Mouse (Mus musculus) urinary bladder, adult 2 months (tissue): Measurements from ENCODE around the gene Dtwd1. TPM values are rescaled to one million over a fixed set of nuclear protein-coding genes. Genes with fewer than 3 reads are reported as not detected.
A peak's percentile ranks its signal among the peaks of the same experiment; 100 is the strongest.
"Not testable (repeated sequence)": the region's sequence is repeated elsewhere in the genome, so short reads cannot be mapped to it uniquely, and the experiment has no call there.

Experiments used
- DNase-seq: peaks from one replicate; pipeline ENCODE4 v3.0.0; 2022; ENCODE audit warnings: low spot score
- polyA plus RNA-seq: library from polyadenylated mRNA; depleted of rRNA; stranded (reverse); fragments of >200 nt; gene quantifications from 2 replicates; pipeline ENCODE4 v1.2.3, GENCODE M21; 2012; rRNA removed

Dtwd1 gene
- polyA plus RNA-seq: 14.1 and 15.6 TPM in 2 replicates

GRCm38 (mm10) chr2:126151855-126152571 lies at the start of gene Dtwd1, which contains the start of gene Fam227b:
Gene Dtwd1, plus strand, starts transcription at chr2:126152141.
Gene Fam227b, minus strand, starts transcription at chr2:126152004.
- DNase-seq: peak; percentile 99

GRCm38 (mm10) chr2:126147723-126148122 lies 4.2 kb upstream of the Dtwd1 start:
- DNase-seq: no peak

- DNase-seq: no peak
Observed at GRCm38 (mm10) chr2:126165277-126166018, 13.5 kb downstream of the Dtwd1 start.

DNA sequence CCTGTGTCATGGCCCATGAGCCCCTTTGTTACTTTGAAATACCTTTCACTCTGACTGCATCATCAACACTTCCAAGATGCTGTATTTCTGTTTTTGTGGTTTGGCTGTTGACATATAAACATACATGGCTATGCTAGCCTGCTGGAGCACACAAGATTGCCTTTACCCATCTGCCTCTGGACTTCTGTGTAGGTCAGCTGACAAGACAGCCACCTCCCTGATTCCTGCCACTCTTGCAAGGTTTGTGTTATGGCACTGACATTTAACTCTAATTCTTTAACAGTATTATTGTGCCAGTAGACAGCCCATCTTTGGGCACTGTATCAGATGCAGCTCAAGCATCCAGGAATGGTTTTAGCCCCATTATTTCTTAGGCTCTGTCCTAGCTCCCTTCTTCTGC lies 14.4 kb downstream of the Dtwd1 start:
- DNase-seq: no peak

- no peak for DNase-seq
Observed at GRCm38 (mm10) chr2:126166848-126167617, 15.1 kb downstream of the Dtwd1 start.

GRCm38 (mm10) chr2:126171427-126171826 lies 19.5 kb downstream of the Dtwd1 start:
- DNase-seq: no peak

- DNase-seq: no peak
Observed at GRCm38 (mm10) chr2:126191306-126191705, 39.4 kb downstream of the Dtwd1 start.

- DNase-seq: no peak
Observed at GRCm38 (mm10) chr2:126192129-126192528, 40.2 kb downstream of the Dtwd1 start.

GRCm38 (mm10) chr2:126195631-126196356 lies 43.9 kb downstream of the Dtwd1 start:
- DNase-seq: no peak

GRCm38 (mm10) chr2:126198971-126199370 lies 47.0 kb downstream of the Dtwd1 start:
- DNase-seq: no peak

DNA sequence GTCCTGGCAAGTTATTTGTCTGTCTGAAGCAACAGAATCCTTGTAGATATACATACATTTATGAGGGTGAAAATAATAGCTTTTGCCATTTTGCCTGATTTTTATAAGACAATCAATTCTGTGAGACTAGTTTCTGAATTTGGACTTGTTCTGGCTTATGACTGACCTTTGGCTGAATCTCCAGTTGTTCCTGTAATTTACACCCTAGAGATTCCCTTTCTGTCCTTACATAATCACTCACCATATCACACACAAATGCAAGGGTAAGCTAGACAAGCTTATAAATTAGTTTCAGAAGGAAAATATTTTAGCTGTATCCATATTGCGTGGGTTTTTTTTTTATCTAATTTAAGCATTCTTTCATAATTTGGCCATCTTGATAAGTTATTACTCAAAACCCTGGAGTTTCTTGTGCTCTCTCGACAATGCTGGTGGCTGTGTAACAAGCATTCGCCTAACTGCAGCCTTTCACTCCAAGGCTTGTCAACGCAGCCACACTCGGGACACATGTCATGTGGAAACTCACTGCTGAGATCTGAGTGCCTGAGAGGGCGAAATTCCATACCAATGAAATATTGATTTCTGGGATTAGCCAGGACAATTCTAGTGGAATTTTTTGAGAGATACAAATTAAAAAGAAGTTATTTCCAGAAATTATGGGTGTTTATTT lies 59.2 kb downstream of the Dtwd1 start:
- no peak for DNase-seq

DNA sequence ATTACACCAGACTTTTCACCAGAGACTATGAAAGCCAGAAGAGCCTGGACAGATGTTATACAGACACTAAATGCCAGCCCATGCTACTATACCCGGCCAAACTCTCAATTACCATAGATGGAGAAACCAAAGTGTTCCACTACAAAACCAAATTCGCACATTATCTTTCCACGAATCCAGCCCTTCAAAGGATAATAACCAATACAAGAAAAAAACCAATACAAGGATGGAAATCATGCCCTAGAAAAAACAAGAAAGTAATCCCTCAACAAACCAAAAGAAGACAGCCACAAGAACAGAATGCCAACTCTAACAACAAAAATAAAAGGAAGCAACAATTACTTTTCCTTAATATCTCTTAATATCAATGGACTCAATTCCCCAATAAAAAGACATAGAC lies 62.9 kb downstream of the Dtwd1 start, which contains the start of gene Gm17555:
Gene Gm17555 (plus strand): TSS at position 301 of the 400 bp plus-strand sequence.
- DNase-seq: not testable (repeated sequence)

Other genes starting within 250 kb of the Dtwd1 start
- 26.8 and 30.9 TPM in 2 replicates for gene Fgf7, start 117.5 kb upstream of the Dtwd1 start, polyA plus RNA-seq
- gene Fam227b, start 137 bp upstream of the Dtwd1 start, polyA plus RNA-seq: 0.03 and 0.07 TPM in 2 replicates
- gene Gm17555, start 63.0 kb downstream of the Dtwd1 start, polyA plus RNA-seq: not detected in 2 replicates